Mouse (Mus musculus) kidney, embryonic 14.5 days (tissue): Measurements from ENCODE around the gene Dusp12. TPM values are rescaled to one million over a fixed set of nuclear protein-coding genes. Genes with fewer than 3 reads are reported as not detected.

ENCODE experiments used
- ATAC-seq: fragments of 200-750 bp; cut with Nextera tagmentation; 2 replicates; pipeline ENCODE4 v1.8.0; 2017; ENCODE audit warnings: moderate number of reproducible peaks, mild to moderate bottlenecking, moderate TSS enrichment, moderate library complexity; ENCODE audit not compliant: low FRiP score, low TSS enrichment
- H3K27ac ChIP-seq: fragments of 300-500 bp; sonication (generic); 2 replicates; pipeline ENCODE4 v1.5.1; 2014; ENCODE audit warnings: low read depth, mild to moderate bottlenecking, low read length, moderate library complexity, mixed read lengths
- H3K27me3 ChIP-seq: fragments of 300-500 bp; sonication (generic); 2 replicates; pipeline ENCODE4 v1.6.1; 2014; ENCODE audit warnings: mild to moderate bottlenecking, low read length; ENCODE audit not compliant: control insufficient read depth, insufficient read depth
- H3K36me3 ChIP-seq: fragments of 300-500 bp; sonication (generic); 2 replicates; pipeline ENCODE4 v1.6.1; 2014; ENCODE audit warnings: low read length, mixed read lengths; ENCODE audit not compliant: control insufficient read depth, insufficient read depth
- H3K4me1 ChIP-seq: fragments of 300-500 bp; sonication (generic); 2 replicates; pipeline ENCODE4 v1.6.1; 2014; ENCODE audit warnings: low read length, mixed read lengths; ENCODE audit not compliant: control insufficient read depth, insufficient read depth
- H3K4me2 ChIP-seq: fragments of 300-500 bp; sonication (generic); replicated peaks from 2 replicates; pipeline ENCODE4 v1.6.1; 2014; ENCODE audit warnings: low read depth, mild to moderate bottlenecking, low read length
- H3K4me3 ChIP-seq: fragments of 300-500 bp; sonication (generic); 2 replicates; pipeline ENCODE4 v1.5.1; 2014; ENCODE audit warnings: mild to moderate bottlenecking, low read length
- H3K9ac ChIP-seq: fragments of 300-500 bp; sonication (generic); 2 replicates; pipeline ENCODE4 v1.6.1; 2014; ENCODE audit warnings: low read depth, mild to moderate bottlenecking, low read length, moderate library complexity
- H3K9me3 ChIP-seq: fragments of 300-500 bp; sonication (generic); 2 replicates; pipeline ENCODE4 v1.6.1; 2016; ENCODE audit warnings: low read length; ENCODE audit not compliant: control insufficient read depth
- WGBS: fragments of 180-500 bp; shearing (Covaris S2); extraction: QIAGEN DNeasy Blood & Tissue Kit; methylation state at CpG from one replicate; pipeline ENCODE4 v1.1.7; 2014; 5-methylcytosine and 5-hydroxymethylcytosine counted together
- polyA plus RNA-seq: library from polyadenylated mRNA; unstranded; fragments of >200 nt; fragmentation: Nextera tagmentation; extraction: Ambion mirVana; gene quantifications from 2 replicates; pipeline ENCODE4 v1.2.1, GENCODE M21; 2014

Gene Dusp12
- polyA plus RNA-seq, 1 experiment from 2014 or later = 36.9 TPM

DNA sequence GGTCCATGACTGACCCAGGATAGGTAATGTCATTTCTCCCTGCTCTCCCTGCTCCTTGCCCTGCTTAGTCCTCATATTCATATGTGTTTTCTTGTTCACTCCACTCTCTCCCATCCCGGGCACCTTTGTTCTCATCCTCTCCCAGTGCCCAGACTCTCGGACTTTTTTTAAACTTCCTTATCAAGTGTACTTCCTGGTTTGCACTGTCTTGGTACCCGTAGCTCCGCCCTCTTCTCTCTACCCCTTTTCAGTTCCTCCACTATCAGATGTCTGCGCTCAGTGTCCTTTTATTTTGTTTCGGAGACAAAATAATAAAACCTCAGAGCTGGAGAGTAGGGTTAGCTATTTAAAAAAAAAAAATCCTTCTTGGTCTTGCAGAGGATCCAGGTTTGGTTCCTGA is 39.1 kb upstream of the Dusp12 start:
- Histone ChIP-seq H3K9ac (no peak overlapping the region), H3K27me3 (no peaks in the 10 kb centered on the region), H3K27ac (no peak overlapping the region), H3K36me3 (no peaks in the 10 kb centered on the region), H3K4me1 (no peaks in the 10 kb centered on the region), H3K4me3 (no peak overlapping the region), H3K4me2 (no peak overlapping the region), H3K9me3 (no peaks in the 10 kb centered on the region)
- 79% methylated on average over 6 of the region's 6 CpGs for WGBS
- no peak for ATAC-seq

DNA sequence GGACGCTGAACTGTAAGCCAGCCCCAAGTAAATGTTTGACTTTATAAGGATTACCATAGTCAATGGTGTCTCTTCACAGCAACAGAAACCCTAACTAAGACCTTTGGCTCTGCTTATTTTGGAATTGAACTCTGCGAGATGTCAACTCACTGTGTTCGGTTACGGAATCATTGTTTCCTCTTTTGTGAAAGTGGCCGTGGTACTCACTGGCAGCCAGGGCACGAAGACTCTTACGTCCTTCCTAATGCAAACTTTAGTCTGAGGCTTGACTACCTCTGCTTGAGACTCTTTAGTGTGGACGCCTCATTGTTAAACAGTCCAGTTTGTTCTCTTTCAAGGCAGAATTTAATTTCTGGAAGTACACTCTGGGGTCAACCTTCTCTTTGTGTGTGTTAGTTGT is 34.0 kb upstream of the Dusp12 start:
- Histone ChIP-seq H3K9me3 (no peaks in the 10 kb centered on the region), H3K9ac (no peak overlapping the region), H3K4me1 (no peaks in the 10 kb centered on the region), H3K4me3 (no peak overlapping the region), H3K27me3 (no peaks in the 10 kb centered on the region), H3K4me2 (no peak overlapping the region), H3K36me3 (no peaks in the 10 kb centered on the region), H3K27ac (no peak overlapping the region)
- WGBS = 95% methylated on average over 8 of the region's 8 CpGs
- no peak for ATAC-seq

DNA sequence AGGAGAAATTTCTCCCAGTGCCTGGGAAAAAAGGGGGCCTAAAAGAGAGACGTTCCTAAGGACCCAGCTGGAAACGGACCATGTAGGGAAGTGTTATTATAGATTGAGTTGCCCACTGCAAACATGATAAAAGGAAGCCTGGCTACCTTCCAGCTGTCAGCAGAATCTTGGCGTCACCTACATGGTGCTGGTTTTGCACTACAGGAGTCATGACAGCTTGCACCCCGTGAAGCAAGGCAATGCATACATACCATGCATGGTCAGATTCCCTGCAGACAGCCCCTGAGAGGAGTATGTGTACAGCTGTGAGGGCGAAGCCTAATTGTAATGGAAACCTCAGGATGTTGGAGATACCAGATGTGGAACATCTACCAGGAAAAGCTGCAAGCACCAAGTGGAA is 30.3 kb upstream of the Dusp12 start:
- no peak overlapping the region for H3K9ac ChIP-seq
- H3K4me3 ChIP-seq = no peak overlapping the region
- no peaks in the 10 kb centered on the region for H3K36me3 ChIP-seq
- H3K9me3 ChIP-seq = no peaks in the 10 kb centered on the region
- no peaks in the 10 kb centered on the region for H3K27me3 ChIP-seq
- 83% methylated on average over 5 of the region's 5 CpGs for WGBS
- no peaks in the 10 kb centered on the region for H3K4me1 ChIP-seq
- H3K4me2 ChIP-seq = no peak overlapping the region
- ATAC-seq = no peak
- H3K27ac ChIP-seq = no peak overlapping the region

DNA sequence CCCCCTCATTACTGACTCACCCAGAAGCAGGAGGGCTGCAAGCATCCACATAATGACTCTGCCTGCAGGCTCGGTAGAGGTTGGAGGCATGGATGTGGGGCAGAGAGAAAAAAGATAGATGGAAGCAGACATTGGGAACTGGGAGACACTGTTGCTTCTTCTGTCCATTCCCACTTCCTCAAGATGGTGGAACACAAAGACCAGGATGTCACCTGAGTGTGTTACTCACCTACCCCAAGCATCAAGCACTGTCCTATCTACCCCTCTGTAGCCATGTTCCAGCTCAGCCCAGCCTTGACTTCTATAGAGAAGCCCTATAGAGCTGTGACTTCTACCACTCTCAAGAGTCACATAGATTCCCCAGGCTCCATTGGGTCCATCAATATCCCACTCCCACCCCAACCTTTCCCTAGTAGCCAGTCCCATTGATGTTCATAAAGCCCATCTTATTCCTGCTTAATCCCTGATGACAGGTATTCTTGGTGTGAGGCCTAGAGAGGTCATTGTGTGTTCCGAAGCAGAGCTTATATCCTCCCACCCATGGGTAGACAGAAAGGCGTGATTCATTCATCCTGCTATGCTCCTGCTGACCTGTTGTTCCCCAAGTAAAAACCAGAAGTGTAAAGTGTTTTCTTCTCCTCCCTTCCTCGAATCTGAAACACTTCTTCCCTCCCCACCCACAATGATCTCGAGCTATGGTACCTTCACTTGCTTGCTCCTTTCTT is 27.7 kb upstream of the Dusp12 start, which contains the start of gene Fcrlb:
Fcrlb (minus strand) TSS at position 51 of the 725 bp plus-strand sequence.
- ATAC-seq = no peak
- Histone ChIP-seq H3K9ac (no peak within 1 kb of the TSS), H3K9me3 (no peaks in the 10 kb centered on the region), H3K27ac (no peak within 1 kb of the TSS), H3K4me3 (no peak within 1 kb of the TSS), H3K36me3 (no peaks in the 10 kb centered on the region), H3K27me3 (peaks cover 12% of the 10 kb centered on the region), H3K4me1 (peaks cover 4% of the 10 kb centered on the region; the same call in 1 of the 2 replicates), H3K4me2 (no peak within 1 kb of the TSS)
- WGBS = 76% methylated on average over 5 of the region's 5 CpGs

DNA sequence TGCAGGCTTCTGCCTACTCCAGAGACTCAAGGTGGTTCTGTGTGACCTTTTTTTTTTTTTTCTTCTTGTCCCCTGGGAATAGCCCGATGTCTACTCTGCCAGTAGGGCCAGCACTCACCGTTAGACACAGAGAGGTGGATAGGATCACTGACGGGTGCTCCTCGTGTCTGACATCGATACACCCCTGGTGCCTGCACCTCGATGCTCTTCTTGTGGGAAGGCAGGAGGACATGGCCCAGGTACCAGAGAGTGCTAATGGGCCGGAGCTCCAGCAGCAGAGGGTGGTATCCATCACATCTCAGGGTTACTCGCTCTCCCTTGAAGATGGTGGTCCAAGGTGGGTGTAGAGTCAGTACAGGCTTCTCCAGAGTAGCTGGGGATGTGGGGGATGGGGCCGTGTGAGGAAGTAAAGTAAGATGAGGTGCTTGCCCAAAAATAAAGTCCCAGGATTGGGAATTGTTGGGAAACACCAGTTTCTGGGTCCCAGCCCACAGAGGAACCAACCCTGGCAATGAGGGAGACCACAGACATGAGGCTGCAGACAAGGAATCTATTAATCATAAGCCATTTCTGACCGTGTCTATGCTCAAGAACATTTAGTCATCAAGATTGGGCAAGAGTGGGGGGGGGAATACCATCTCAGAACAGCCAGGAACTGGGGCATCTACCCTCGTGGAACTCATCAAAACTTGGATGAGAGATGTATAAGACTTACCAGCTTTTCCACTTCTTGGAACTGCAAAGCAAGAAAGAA is 26.7 kb upstream of the Dusp12 start:
- ATAC-seq = no peak
- H3K9ac ChIP-seq = no peak overlapping the region
- no peak overlapping the region for H3K4me2 ChIP-seq
- H3K27me3 ChIP-seq = peaks cover 21% of the 10 kb centered on the region
- no peaks in the 10 kb centered on the region for H3K36me3 ChIP-seq
- WGBS = 84% methylated on average over 11 of the region's 11 CpGs
- H3K4me3 ChIP-seq = no peak overlapping the region
- no peak overlapping the region for H3K27ac ChIP-seq
- H3K4me1 ChIP-seq = peaks cover 4% of the 10 kb centered on the region; the same call in 1 of the 2 replicates
- H3K9me3 ChIP-seq = no peaks in the 10 kb centered on the region

DNA sequence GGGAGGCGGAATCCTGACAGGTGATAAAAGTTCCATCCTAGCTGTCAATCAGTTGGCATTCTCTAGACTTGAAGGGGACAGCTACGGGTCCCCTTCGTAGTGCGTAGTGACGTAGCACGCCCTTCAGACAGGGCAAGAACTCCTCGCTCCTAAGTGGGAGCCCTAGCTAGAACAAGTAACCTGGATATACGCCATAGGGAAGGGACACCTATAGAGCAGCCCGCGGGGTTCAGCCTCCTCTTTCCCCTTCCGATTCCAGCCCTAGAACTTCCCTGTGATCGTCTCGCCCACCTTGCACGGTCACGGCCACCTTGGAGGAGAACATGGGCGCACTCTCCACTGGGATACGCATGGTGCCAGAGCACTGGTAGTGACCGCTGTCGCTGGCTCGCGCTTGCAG is 23.0 kb upstream of the Dusp12 start:
- no peak overlapping the region for H3K27ac ChIP-seq
- peak overlapping the region; percentile 96 for H3K4me2 ChIP-seq
- peak overlapping the region; percentile 13; the same call in 1 of the 2 replicates for H3K9ac ChIP-seq
- no peaks in the 10 kb centered on the region for H3K9me3 ChIP-seq
- peaks cover 4% of the 10 kb centered on the region; the same call in 1 of the 2 replicates for H3K4me1 ChIP-seq
- H3K36me3 ChIP-seq = no peaks in the 10 kb centered on the region
- peak overlapping the region; percentile 53 for H3K4me3 ChIP-seq
- 4% methylated on average over 21 of the region's 21 CpGs for WGBS
- ATAC-seq = peak; percentile 61
- H3K27me3 ChIP-seq = peaks cover 30% of the 10 kb centered on the region

DNA sequence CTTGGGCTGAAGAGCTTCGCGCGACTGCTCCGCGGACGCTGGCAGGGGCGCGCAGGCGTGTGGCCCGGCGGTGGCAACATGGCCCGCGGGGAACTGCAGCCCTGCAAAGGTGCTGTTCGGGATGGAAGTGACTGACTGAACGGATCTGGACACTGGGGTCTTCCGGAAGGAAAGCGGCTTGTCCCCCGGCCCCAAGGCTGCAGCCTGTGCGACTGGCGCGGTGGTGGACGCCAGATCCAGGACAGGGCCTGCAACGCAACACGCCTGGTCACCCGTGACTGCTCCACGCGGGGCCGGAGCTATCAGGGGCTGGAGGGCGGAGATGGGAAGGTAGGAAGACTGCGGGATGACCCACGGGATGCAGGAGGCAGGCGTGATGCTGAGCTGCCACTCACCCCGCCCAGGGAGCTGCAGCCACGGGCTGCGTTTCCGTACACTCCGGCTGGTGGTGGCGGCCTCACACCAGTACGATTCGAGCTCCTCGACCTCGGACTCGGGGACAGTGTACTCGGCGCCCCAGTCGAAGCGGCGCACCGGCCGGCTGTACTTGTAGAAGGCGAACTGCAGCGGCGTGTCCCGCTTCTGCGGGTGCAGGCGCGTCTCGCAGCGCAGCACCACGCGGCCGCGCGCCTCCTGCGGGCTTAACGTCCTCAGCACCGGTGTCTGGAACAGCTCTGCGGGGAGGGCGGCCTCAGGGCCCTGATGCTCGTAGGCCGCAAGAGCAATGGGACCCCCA is 22.3 kb upstream of the Dusp12 start:
- peak overlapping the region; percentile 47; the same call in 1 of the 2 replicates for H3K9ac ChIP-seq
- H3K4me2 ChIP-seq = peak overlapping the region; percentile 96
- H3K36me3 ChIP-seq = no peaks in the 10 kb centered on the region
- WGBS = under 1% methylated on average over 71 of the region's 71 CpGs
- ATAC-seq = peak; percentile 71
- H3K9me3 ChIP-seq = no peaks in the 10 kb centered on the region
- H3K4me3 ChIP-seq = peak overlapping the region; percentile 53
- peaks cover 30% of the 10 kb centered on the region for H3K27me3 ChIP-seq
- peaks cover 4% of the 10 kb centered on the region; the same call in 1 of the 2 replicates for H3K4me1 ChIP-seq
- no peak overlapping the region for H3K27ac ChIP-seq

DNA sequence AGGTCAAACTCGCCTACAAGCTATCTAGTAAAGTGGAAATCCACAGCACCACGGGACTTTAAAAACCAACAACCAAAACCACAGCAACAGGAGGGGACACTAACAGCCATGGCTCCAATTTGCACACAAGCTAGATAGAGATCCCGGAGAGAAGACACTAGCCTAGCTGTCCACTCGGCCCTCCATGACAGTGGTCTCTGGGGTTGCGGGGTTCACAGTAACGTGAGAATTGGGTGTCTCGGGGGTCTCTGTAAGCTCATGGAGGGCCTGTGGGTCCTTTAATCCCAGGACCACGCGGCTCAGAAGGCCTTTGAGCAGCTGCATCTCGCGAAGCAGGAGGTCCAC is 21.7 kb upstream of the Dusp12 start:
- 18% methylated on average over 11 of the region's 11 CpGs for WGBS
- H3K9ac ChIP-seq = peak overlapping the region; percentile 47; the same call in 1 of the 2 replicates

More for the DNA sequence above, 21.7 kb upstream of the Dusp12 start:
- no peak overlapping the region for H3K27ac ChIP-seq
- no peaks in the 10 kb centered on the region for H3K36me3 ChIP-seq
- peaks cover 4% of the 10 kb centered on the region; the same call in 1 of the 2 replicates for H3K4me1 ChIP-seq
- H3K27me3 ChIP-seq = peaks cover 30% of the 10 kb centered on the region
- H3K9me3 ChIP-seq = no peaks in the 10 kb centered on the region
- ATAC-seq = 0 out of 2 replicates have a peak, but pooled peaks have one; percentile 3
- H3K4me3 ChIP-seq = peak overlapping the region; percentile 53
- H3K4me2 ChIP-seq = peak overlapping the region; percentile 96
